Mouse (Mus musculus) hindbrain, postnatal 0 days (tissue): Measurements from ENCODE around the gene Rmi1. TPM values are rescaled to one million over a fixed set of nuclear protein-coding genes. Genes with fewer than 3 reads are reported as not detected.

Experiments
- ATAC-seq: fragments of 200-750 bp; cut with Nextera tagmentation; 2 replicates; pipeline ENCODE4 v1.8.0; 2017; ENCODE audit warnings: mild to moderate bottlenecking, moderate TSS enrichment, moderate library complexity
- DNase-seq: peaks from one replicate; pipeline ENCODE4 v3.0.0-alpha.2; 2015; ENCODE audit warnings: low spot score
- H3K27ac ChIP-seq: fragments of 300-500 bp; sonication (generic); 2 replicates; pipeline ENCODE4 v1.5.1; 2014; ENCODE audit warnings: mild to moderate bottlenecking
- H3K27me3 ChIP-seq: fragments of 300-500 bp; sonication (generic); 2 replicates; pipeline ENCODE4 v1.6.1; 2014; ENCODE audit warnings: low read length, mixed read lengths; ENCODE audit not compliant: insufficient read depth
- H3K36me3 ChIP-seq: fragments of 300-500 bp; sonication (generic); 2 replicates; pipeline ENCODE4 v1.6.1; 2014; ENCODE audit warnings: low read length, mixed read lengths; ENCODE audit not compliant: insufficient read depth
- H3K4me1 ChIP-seq: fragments of 300-500 bp; sonication (generic); 2 replicates; pipeline ENCODE4 v1.6.1; 2014; ENCODE audit warnings: antibody characterized with exemption, low read length, mixed read lengths; ENCODE audit not compliant: insufficient read depth
- H3K4me2 ChIP-seq: fragments of 300-500 bp; sonication (generic); 2 replicates; pipeline ENCODE4 v1.6.1; 2014; ENCODE audit warnings: low read depth, mild to moderate bottlenecking, low read length, moderate library complexity, mixed read lengths
- H3K4me3 ChIP-seq: fragments of 300-500 bp; sonication (generic); 2 replicates; pipeline ENCODE4 v1.5.1; 2014; ENCODE audit warnings: low read length
- H3K9ac ChIP-seq: fragments of 300-500 bp; sonication (generic); replicated peaks from 2 replicates; pipeline ENCODE4 v1.6.1; 2014; ENCODE audit warnings: mild to moderate bottlenecking, low read length, moderate library complexity, mixed read lengths
- H3K9me3 ChIP-seq: fragments of 300-500 bp; sonication (generic); 2 replicates; pipeline ENCODE4 v1.6.1; 2016; ENCODE audit warnings: low read length, mixed read lengths
- CTCF ChIP-seq: IDR thresholded peaks from 2 replicates; pipeline ENCODE4 v1.5.1; 2016; ENCODE audit warnings: antibody characterized with exemption, control low read depth, low read depth
- WGBS: fragments of 180-500 bp; shearing (Covaris S2); extraction: QIAGEN DNeasy Blood & Tissue Kit; methylation state at CpG from one replicate; pipeline ENCODE4 v1.1.7; 2014; 5-methylcytosine and 5-hydroxymethylcytosine counted together
- polyA plus RNA-seq: library from polyadenylated mRNA; unstranded; fragments of >200 nt; fragmentation: Nextera tagmentation; extraction: Ambion mirVana; gene quantifications from 2 replicates; pipeline ENCODE4 v1.2.1, GENCODE M21; 2015
- total RNA-seq: library from RNA; depleted of rRNA; stranded (reverse); fragments of >200 nt; gene quantifications from 2 replicates; pipeline ENCODE4 v1.2.3, GENCODE M21; 2014

Gene Rmi1
- total and polyA plus RNA-seq, 2 experiments from 2014 or later = 11.1 to 19.5 TPM

GRCm38 (mm10) chr13:58415838-58416237, 13.8 kb downstream of the Rmi1 start:
- DNase-seq (no peak), ATAC-seq (no peak)
- no peak overlapping the region for H3K27ac ChIP-seq
- no peak overlapping the region for H3K9ac ChIP-seq
- no peaks in the 10 kb centered on the region for H3K9me3 ChIP-seq
- no peaks in the 10 kb centered on the region for H3K4me1 ChIP-seq
- WGBS = 71% methylated on average over 5 of the region's 5 CpGs
- TF ChIP-seq CTCF = no peak
- no peak overlapping the region for H3K4me2 ChIP-seq
- H3K27me3 ChIP-seq = no peaks in the 10 kb centered on the region
- H3K36me3 ChIP-seq = 0 out of 2 replicates have a peak, but pooled peaks cover 4% of the 10 kb centered on the region
- H3K4me3 ChIP-seq = no peak overlapping the region

DNA sequence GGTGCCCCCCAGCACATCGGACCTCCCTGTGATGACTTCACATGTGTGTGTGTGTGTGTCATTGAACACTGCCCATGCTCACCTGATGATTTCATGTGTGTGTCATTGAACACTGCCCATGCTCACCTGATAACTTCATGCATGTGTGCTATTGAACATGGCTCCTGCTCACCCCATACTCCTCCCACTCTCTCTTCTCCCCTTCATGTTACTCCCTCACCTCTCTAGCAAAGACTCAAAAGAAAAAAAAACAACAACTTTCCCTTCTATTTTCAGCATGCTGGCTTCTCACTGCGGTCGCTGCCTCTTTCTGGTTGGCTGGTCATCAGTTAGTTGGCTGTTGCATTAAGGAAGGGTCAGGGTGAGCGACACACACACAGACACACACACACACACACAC, 16.6 kb downstream of the Rmi1 start:
- DNase-seq = no peak
- H3K4me1 ChIP-seq = no peaks in the 10 kb centered on the region
- H3K36me3 ChIP-seq = no peaks in the 10 kb centered on the region
- no peaks in the 10 kb centered on the region for H3K27me3 ChIP-seq
- no peak overlapping the region for H3K27ac ChIP-seq
- no peak for ATAC-seq
- no peak for TF ChIP-seq CTCF
- no peak overlapping the region for H3K9ac ChIP-seq
- H3K4me3 ChIP-seq = no peak overlapping the region
- H3K4me2 ChIP-seq = no peak overlapping the region
- WGBS = 64% methylated on average over 4 of the region's 4 CpGs
- H3K9me3 ChIP-seq = no peaks in the 10 kb centered on the region

DNA sequence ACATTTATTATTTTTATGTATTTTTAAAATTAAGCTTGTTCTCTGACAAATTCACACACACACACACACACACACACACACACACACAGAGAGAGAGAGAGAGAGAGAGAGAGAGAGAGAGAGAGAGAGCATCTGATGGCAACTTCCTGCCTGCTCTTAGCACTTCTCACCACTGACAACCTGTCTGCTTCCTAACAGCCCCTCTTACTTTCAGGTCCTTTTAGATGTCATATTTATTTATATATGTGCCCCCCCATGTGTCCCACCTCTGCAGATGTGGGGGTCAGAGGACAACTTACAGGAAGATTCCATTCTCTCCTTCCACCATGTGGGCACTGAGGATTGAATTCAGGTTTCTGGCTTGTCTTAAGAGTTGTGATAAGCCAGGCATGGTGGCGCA, 17.2 kb downstream of the Rmi1 start:
- Histone ChIP-seq H3K4me2 (no peak overlapping the region), H3K27me3 (no peaks in the 10 kb centered on the region), H3K4me1 (no peaks in the 10 kb centered on the region), H3K9me3 (no peaks in the 10 kb centered on the region), H3K36me3 (no peaks in the 10 kb centered on the region), H3K27ac (no peak overlapping the region), H3K4me3 (no peak overlapping the region), H3K9ac (no peak overlapping the region)
- TF ChIP-seq CTCF = no peak
- 97% methylated on average over 1 of the region's 1 CpGs for WGBS
- ATAC-seq = no peak
- DNase-seq = no peak

DNA sequence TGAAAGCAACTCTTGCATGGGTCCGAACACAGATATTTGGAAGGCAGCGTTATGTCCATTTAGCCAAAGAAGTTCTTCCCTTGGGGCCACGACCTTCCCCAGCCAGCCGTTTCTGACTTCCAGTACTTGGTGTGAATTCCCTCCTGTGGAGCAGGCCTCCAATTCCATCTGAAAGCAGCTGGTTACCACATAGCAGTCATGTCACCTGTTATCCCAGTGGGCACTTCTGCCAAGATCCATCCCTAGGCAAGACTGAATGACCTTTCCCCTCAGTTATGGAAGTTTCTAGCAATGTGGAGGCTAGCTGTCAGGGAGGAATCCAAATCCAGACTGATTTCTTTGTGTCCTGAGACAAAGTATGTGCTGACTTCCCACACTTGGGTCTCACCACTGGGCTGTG, 19.0 kb downstream of the Rmi1 start:
- H3K4me2 ChIP-seq = no peak overlapping the region
- ATAC-seq = no peak
- H3K9ac ChIP-seq = no peak overlapping the region
- no peaks in the 10 kb centered on the region for H3K36me3 ChIP-seq
- H3K27me3 ChIP-seq = no peaks in the 10 kb centered on the region
- TF ChIP-seq CTCF = no peak
- no peaks in the 10 kb centered on the region for H3K9me3 ChIP-seq
- WGBS = 72% methylated on average over 4 of the region's 4 CpGs
- no peak overlapping the region for H3K27ac ChIP-seq
- no peak for DNase-seq
- H3K4me3 ChIP-seq = no peak overlapping the region
- no peaks in the 10 kb centered on the region for H3K4me1 ChIP-seq

- WGBS = 91% methylated on average over 4 of the region's 4 CpGs
- Histone ChIP-seq H3K27ac (no peak overlapping the region), H3K9me3 (no peaks in the 10 kb centered on the region), H3K4me1 (no peaks in the 10 kb centered on the region), H3K9ac (no peak overlapping the region), H3K27me3 (no peaks in the 10 kb centered on the region), H3K36me3 (no peaks in the 10 kb centered on the region), H3K4me3 (no peak overlapping the region), H3K4me2 (no peak overlapping the region)
- no peak for TF ChIP-seq CTCF
- DNase-seq (no peak), ATAC-seq (no peak)
Measured at GRCm38 (mm10) chr13:58422242-58422641, 20.2 kb downstream of the Rmi1 start.

DNA sequence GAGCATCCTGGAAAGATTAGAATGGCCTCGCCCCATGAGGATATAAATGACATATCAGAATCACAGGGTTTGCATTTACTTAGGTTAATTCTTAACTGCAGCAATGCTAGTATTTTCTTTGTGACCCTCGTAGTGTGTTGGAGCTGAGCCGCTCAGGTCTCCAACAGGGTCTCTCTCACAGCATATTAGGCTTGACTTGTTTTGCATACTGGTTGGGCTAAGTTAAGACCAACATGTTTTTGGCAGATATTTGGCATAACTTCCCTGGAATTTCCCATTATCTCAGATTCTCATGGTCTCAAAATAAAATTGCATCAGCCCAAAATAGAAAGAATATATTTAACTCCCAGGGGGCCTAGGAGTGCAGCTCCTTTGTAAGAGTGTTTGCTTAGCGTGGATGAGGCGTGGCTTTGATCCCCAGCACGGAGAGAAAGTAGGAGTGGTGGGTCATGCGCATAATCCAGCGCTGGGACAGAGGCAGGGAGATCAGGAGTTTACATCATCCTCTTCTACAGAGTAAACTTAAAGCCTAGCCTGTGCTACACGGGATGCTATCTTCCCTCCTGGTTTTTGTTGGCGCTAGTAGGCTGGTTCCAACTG, 21.1 kb downstream of the Rmi1 start:
- ATAC-seq = no peak
- DNase-seq = no peak
- Histone ChIP-seq H3K27ac (no peak overlapping the region), H3K4me1 (no peaks in the 10 kb centered on the region), H3K9me3 (no peaks in the 10 kb centered on the region), H3K36me3 (no peaks in the 10 kb centered on the region), H3K9ac (no peak overlapping the region), H3K4me3 (no peak overlapping the region), H3K27me3 (no peaks in the 10 kb centered on the region), H3K4me2 (no peak overlapping the region)
- 65% methylated on average over 10 of the region's 10 CpGs for WGBS
- TF ChIP-seq CTCF = no peak

DNA sequence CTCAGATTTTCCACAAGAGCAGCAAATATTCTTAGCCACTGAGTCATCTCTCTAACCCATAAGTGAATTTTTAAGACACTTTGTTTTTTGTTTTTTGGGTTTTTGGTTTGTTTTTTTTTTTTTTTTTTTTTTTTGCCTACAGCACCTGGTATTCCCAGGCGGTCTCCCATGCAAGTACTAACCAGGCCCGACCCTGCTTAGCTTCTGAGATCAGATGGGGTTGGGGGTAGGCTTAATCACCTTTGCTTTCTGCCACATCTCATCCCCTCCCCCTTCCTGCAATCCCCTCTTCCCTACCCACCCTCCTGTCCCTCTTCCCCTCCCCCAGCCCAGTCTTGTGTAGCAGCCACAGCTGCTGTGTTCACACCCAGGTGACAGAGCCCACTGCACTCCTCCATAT, 37.7 kb downstream of the Rmi1 start:
- Histone ChIP-seq H3K4me1 (no peaks in the 10 kb centered on the region), H3K9ac (no peak overlapping the region), H3K9me3 (no peaks in the 10 kb centered on the region), H3K27me3 (no peaks in the 10 kb centered on the region), H3K36me3 (no peaks in the 10 kb centered on the region), H3K27ac (no peak overlapping the region), H3K4me2 (no peak overlapping the region), H3K4me3 (no peak overlapping the region)
- ATAC-seq (no peak), DNase-seq (no peak)
- 84% methylated on average over 2 of the region's 2 CpGs for WGBS
- no peak for TF ChIP-seq CTCF
